Mouse (Mus musculus) embryonic facial prominence, embryonic 10.5 days (tissue): ENCODE results near the gene Prpf19. TPM values are rescaled to one million over a fixed set of nuclear protein-coding genes. Genes with fewer than 3 reads are reported as not detected.

Experiments
- DNase-seq: peaks from one replicate; pipeline ENCODE4 v3.0.0-alpha.2; 2017; ENCODE audit warnings: low spot score
- H3K27ac ChIP-seq: fragments of 300-500 bp; sonication (generic); replicated peaks from 2 replicates; pipeline ENCODE4 v1.5.1; 2016; ENCODE audit warnings: mild to moderate bottlenecking
- H3K27me3 ChIP-seq: fragments of 300-500 bp; sonication (generic); replicated peaks from 2 replicates; pipeline ENCODE4 v1.6.1; 2016; ENCODE audit warnings: low read depth, mild to moderate bottlenecking; ENCODE audit not compliant: poor library complexity, severe bottlenecking
- H3K36me3 ChIP-seq: fragments of 300-500 bp; sonication (generic); replicated peaks from 2 replicates; pipeline ENCODE4 v1.6.1; 2016; ENCODE audit warnings: mild to moderate bottlenecking, moderate library complexity
- H3K4me1 ChIP-seq: fragments of 300-500 bp; sonication (generic); 2 replicates; pipeline ENCODE4 v1.6.1; 2016
- H3K4me3 ChIP-seq: fragments of 300-500 bp; sonication (generic); 2 replicates; pipeline ENCODE4 v1.5.1; 2016; ENCODE audit warnings: mild to moderate bottlenecking, moderate library complexity
- H3K9me3 ChIP-seq: fragments of 300-500 bp; sonication (generic); 2 replicates; pipeline ENCODE4 v1.6.1; 2016; ENCODE audit warnings: mild to moderate bottlenecking
- WGBS: fragments of 180-500 bp; shearing (Covaris S2); methylation state at CpG from one replicate; pipeline ENCODE4 v1.1.7; 2016; 5-methylcytosine and 5-hydroxymethylcytosine counted together
- polyA plus RNA-seq: library from polyadenylated mRNA; unstranded; fragments of >200 nt; fragmentation: Nextera tagmentation; extraction: Ambion mirVana; gene quantifications from 2 replicates; pipeline ENCODE4 v1.2.1, GENCODE M21; 2016

Prpf19 gene
- 38.9 and 42.0 TPM in 2 replicates for polyA plus RNA-seq

- peak within 1 kb of the TSS; percentile 94 for H3K27ac ChIP-seq
- no peaks in the 10 kb centered on the region for H3K27me3 ChIP-seq
- peak; percentile 97 for DNase-seq
- WGBS, result under 1% methylated on average over 43 of the region's 43 CpGs
- peaks cover 21% of the 10 kb centered on the region for H3K4me1 ChIP-seq
- peak within 1 kb of the TSS; percentile 96 for H3K4me3 ChIP-seq
- no peaks in the 10 kb centered on the region for H3K9me3 ChIP-seq
- H3K36me3 ChIP-seq, result peaks cover 31% of the 10 kb centered on the region
Measured at GRCm38 (mm10) chr19:10895016-10895528, at the start of gene Prpf19. Gene Prpf19 (plus strand): TSS chr19:10895231.

- Histone ChIP-seq H3K9me3 (no peaks in the 10 kb centered on the region), H3K36me3 (no peaks in the 10 kb centered on the region), H3K27ac (no peak overlapping the region), H3K4me3 (no peak overlapping the region), H3K4me1 (peaks cover 24% of the 10 kb centered on the region), H3K27me3 (peaks cover 13% of the 10 kb centered on the region)
- no peak for DNase-seq
- 91% methylated on average over 3 of the region's 3 CpGs for WGBS
Measured at GRCm38 (mm10) chr19:10845454-10845853, 49.6 kb upstream of the Prpf19 start.

GRCm38 (mm10) chr19:10846150-10846549 is 48.9 kb upstream of the Prpf19 start:
- DNase-seq, result no peak
- Histone ChIP-seq H3K4me1 (peaks cover 23% of the 10 kb centered on the region), H3K9me3 (no peaks in the 10 kb centered on the region), H3K27ac (no peak overlapping the region), H3K27me3 (peaks cover 13% of the 10 kb centered on the region), H3K36me3 (no peaks in the 10 kb centered on the region), H3K4me3 (no peak overlapping the region)
- 77% methylated on average over 7 of the region's 7 CpGs for WGBS

GRCm38 (mm10) chr19:10847311-10848087 is 47.5 kb upstream of the Prpf19 start:
- Histone ChIP-seq H3K4me3 (no peak overlapping the region), H3K27me3 (peaks cover 13% of the 10 kb centered on the region), H3K36me3 (no peaks in the 10 kb centered on the region), H3K4me1 (peaks cover 10% of the 10 kb centered on the region; the same call in 1 of the 2 replicates), H3K9me3 (no peaks in the 10 kb centered on the region), H3K27ac (no peak overlapping the region)
- no peak for DNase-seq
- WGBS, result 66% methylated on average over 3 of the region's 3 CpGs

GRCm38 (mm10) chr19:10855422-10855821 is 39.6 kb upstream of the Prpf19 start:
- no peaks in the 10 kb centered on the region for H3K9me3 ChIP-seq
- no peaks in the 10 kb centered on the region for H3K27me3 ChIP-seq
- no peaks in the 10 kb centered on the region for H3K4me1 ChIP-seq
- no peak overlapping the region for H3K27ac ChIP-seq
- WGBS, result 83% methylated on average over 3 of the region's 3 CpGs
- no peak for DNase-seq
- H3K4me3 ChIP-seq, result no peak overlapping the region
- peaks cover 61% of the 10 kb centered on the region for H3K36me3 ChIP-seq

- no peak overlapping the region for H3K4me3 ChIP-seq
- WGBS, result 64% methylated on average over 2 of the region's 2 CpGs
- no peaks in the 10 kb centered on the region for H3K27me3 ChIP-seq
- no peak for DNase-seq
- H3K36me3 ChIP-seq, result peaks cover 72% of the 10 kb centered on the region
- H3K4me1 ChIP-seq, result no peaks in the 10 kb centered on the region
- H3K27ac ChIP-seq, result no peak overlapping the region
- no peaks in the 10 kb centered on the region for H3K9me3 ChIP-seq
Measured at GRCm38 (mm10) chr19:10856520-10856919, 38.5 kb upstream of the Prpf19 start.

GRCm38 (mm10) chr19:10860072-10860497 is 34.9 kb upstream of the Prpf19 start:
- no peaks in the 10 kb centered on the region for H3K27me3 ChIP-seq
- H3K4me1 ChIP-seq, result no peaks in the 10 kb centered on the region
- no peaks in the 10 kb centered on the region for H3K9me3 ChIP-seq
- no peak overlapping the region for H3K27ac ChIP-seq
- DNase-seq, result peak; percentile 44
- no peak overlapping the region for H3K4me3 ChIP-seq
- H3K36me3 ChIP-seq, result peaks cover 100% of the 10 kb centered on the region
- WGBS, result 47% methylated on average over 22 of the region's 22 CpGs

- no peak for DNase-seq
- H3K27ac ChIP-seq, result no peak overlapping the region
- peaks cover 70% of the 10 kb centered on the region for H3K36me3 ChIP-seq
- H3K27me3 ChIP-seq, result no peaks in the 10 kb centered on the region; the same call in 1 of the 2 replicates
- WGBS, result 91% methylated on average over 13 of the region's 13 CpGs
- no peaks in the 10 kb centered on the region for H3K9me3 ChIP-seq
- H3K4me1 ChIP-seq, result peaks cover 38% of the 10 kb centered on the region
- 0 out of 2 replicates have a peak overlapping the region, but pooled peaks have one; percentile 90 for H3K4me3 ChIP-seq
Measured at GRCm38 (mm10) chr19:10866351-10866750, 28.7 kb upstream of the Prpf19 start.

- peak overlapping the region; percentile 90 for H3K4me3 ChIP-seq
- DNase-seq, result no peak
- no peaks in the 10 kb centered on the region; the same call in 1 of the 2 replicates for H3K27me3 ChIP-seq
- peaks cover 70% of the 10 kb centered on the region for H3K36me3 ChIP-seq
- WGBS, result 35% methylated on average over 5 of the region's 5 CpGs
- H3K27ac ChIP-seq, result peak overlapping the region; percentile 99
- peaks cover 40% of the 10 kb centered on the region for H3K4me1 ChIP-seq
- no peaks in the 10 kb centered on the region for H3K9me3 ChIP-seq
Measured at GRCm38 (mm10) chr19:10867946-10868622, 26.9 kb upstream of the Prpf19 start.

- peak overlapping the region; percentile 90 for H3K4me3 ChIP-seq
- DNase-seq, result peak; percentile 43
- H3K27ac ChIP-seq, result peak overlapping the region; percentile 99
- WGBS, result under 1% methylated on average over 17 of the region's 17 CpGs
- peaks cover 40% of the 10 kb centered on the region for H3K4me1 ChIP-seq
- peaks cover 70% of the 10 kb centered on the region for H3K36me3 ChIP-seq
- H3K9me3 ChIP-seq, result no peaks in the 10 kb centered on the region
- H3K27me3 ChIP-seq, result no peaks in the 10 kb centered on the region; the same call in 1 of the 2 replicates
Measured at GRCm38 (mm10) chr19:10868623-10869141, 26.3 kb upstream of the Prpf19 start.

GRCm38 (mm10) chr19:10869241-10869885 is 25.7 kb upstream of the Prpf19 start:
- Histone ChIP-seq H3K27me3 (no peaks in the 10 kb centered on the region; the same call in 1 of the 2 replicates), H3K27ac (peak overlapping the region; percentile 99), H3K4me1 (peaks cover 40% of the 10 kb centered on the region), H3K9me3 (no peaks in the 10 kb centered on the region), H3K4me3 (peak overlapping the region; percentile 90), H3K36me3 (peaks cover 70% of the 10 kb centered on the region)
- WGBS, result under 1% methylated on average over 43 of the region's 43 CpGs
- DNase-seq, result peak; percentile 92
